Mouse (Mus musculus): ENCODE data around the gene Cyp2w1. TPM values are rescaled to one million over a fixed set of nuclear protein-coding genes. Genes with fewer than 3 reads are reported as not detected.

Cyp2w1 gene
- total RNA-seq (2017), result not detected in 3 replicates

GRCm38 (mm10) chr5:139352317-139352716 lies at the start of gene Cyp2w1:
Gene Cyp2w1 (plus strand): TSS chr5:139352617.
- ATAC-seq (replicated peaks; ENCODE audit: insufficient number of reproducible peaks, low FRiP score, low TSS enrichment, poor library complexity, severe bottlenecking), result no peak

DNA sequence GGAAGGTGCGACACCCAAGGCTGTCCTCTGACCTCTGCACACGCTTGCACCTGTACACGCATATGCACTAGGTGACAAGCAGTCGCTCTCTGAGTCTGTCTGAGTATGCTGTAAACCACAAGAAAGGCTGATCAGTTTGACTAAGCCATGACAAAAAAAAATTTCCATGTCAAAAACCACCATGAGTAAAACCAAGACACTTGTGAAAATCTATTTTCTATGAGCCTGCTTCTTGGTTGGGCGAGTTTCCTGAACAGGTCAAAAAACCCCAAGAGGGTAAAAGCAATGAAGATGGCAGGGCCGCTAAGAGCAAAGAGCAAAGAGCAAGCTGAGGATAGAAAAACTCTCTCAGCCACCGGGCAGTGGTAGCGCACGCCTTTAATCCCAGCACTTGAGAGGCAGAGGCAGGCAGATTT lies 48.8 kb upstream of the Cyp2w1 start:
- ATAC-seq (replicated peaks; ENCODE audit: insufficient number of reproducible peaks, low FRiP score, low TSS enrichment, poor library complexity, severe bottlenecking), result no peak

GRCm38 (mm10) chr5:139309946-139310345 lies 42.5 kb upstream of the Cyp2w1 start:
- peak; percentile 59; the same call in 1 of the 2 replicates for ATAC-seq (replicated peaks; ENCODE audit: insufficient number of reproducible peaks, low FRiP score, low TSS enrichment, poor library complexity, severe bottlenecking)

DNA sequence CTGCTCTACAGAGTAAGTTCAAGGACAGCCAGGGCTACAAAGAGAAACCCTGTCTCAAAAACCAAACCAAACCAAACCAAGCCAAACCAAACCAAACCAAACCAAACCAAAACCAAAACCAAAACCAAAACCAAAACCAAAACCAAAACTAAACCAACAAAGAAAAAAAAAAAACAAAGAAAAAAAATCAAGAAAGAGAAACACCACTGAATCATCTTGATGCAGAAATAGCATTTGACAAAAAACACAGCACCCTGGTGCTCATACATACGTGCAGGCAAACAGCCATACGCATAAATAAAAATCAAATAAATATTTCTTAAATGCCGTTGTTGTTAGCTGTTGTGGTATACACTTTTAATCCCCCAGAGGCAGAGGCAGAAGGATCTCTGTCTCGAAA lies 41.9 kb upstream of the Cyp2w1 start:
- ATAC-seq (replicated peaks; ENCODE audit: insufficient number of reproducible peaks, low FRiP score, low TSS enrichment, poor library complexity, severe bottlenecking), result no peak

DNA sequence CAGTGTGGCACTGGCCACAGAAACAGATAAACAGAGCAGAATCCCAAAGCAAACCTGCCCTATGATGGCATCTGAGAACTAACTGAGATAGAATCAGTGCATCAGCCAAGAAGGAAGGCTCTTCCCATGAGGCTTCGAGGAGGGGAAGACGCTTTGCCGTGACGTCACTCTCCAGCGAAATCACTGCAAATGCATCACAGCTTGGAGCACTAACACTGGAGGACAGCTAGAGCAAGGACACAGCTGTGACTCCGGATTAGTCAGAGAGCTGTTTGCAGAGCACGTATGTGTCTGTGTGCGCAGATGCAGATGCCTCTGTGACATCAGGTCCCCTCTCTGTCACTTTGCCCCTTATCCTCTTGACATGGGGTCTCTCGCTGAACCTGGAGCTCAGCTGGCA lies 40.6 kb upstream of the Cyp2w1 start:
- ATAC-seq (replicated peaks; ENCODE audit: insufficient number of reproducible peaks, low FRiP score, low TSS enrichment, poor library complexity, severe bottlenecking), result no peak

DNA sequence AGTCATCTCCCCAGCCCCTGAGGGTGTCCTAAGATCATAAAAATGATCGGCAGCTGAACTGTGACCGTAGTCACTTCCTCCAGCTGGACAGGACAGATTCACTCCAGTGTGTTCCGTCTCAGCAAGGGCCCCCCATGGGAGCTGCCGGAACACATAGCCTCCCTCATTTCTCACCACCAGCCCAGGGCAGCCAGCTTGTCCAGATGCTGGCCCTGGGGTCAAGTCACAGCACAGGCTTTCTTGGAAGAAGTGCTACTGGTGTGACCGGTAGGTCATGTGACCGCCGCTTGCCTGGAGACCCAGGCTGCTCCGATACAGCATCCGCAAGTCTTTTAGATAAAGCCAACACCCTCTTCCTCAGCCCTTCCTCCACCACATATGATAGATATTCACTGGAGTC lies 38.9 kb upstream of the Cyp2w1 start:
- no peak for ATAC-seq (replicated peaks; ENCODE audit: insufficient number of reproducible peaks, low FRiP score, low TSS enrichment, poor library complexity, severe bottlenecking)

DNA sequence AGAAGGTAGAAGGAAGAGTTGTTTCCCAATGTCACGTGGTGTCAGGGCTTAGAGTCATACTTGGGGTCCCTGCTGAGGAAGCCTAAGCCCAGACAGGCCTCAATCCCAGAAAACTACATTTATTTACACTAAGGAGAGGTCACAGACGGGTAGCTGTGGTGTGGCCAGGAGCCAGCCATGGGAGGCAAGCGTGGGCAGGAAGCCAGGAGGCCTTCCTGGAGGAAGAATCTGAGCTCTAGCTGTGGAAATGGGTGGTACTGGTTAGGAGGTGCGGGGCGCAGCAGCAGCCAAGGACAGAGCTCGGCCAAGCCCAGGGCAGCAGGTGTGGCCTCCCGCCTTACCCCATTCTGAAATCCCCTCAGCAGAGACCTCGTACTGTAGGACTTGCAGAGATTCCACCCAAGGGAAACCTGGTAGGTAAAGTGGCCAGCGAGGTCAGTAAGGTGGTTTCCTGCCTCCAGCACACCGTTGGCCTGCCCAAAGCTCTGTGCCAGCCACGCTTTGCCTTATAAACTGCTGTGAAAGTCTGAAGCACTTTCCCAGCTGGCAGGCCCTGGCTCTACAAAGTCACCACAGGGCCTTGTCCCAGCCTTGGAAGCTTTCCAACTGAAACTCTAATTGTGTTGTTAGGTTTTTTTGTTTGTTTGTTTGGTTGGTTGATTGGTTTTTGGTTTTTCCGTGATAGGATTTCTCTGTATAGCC lies 37.3 kb upstream of the Cyp2w1 start:
- no peak for ATAC-seq (replicated peaks; ENCODE audit: insufficient number of reproducible peaks, low FRiP score, low TSS enrichment, poor library complexity, severe bottlenecking)

DNA sequence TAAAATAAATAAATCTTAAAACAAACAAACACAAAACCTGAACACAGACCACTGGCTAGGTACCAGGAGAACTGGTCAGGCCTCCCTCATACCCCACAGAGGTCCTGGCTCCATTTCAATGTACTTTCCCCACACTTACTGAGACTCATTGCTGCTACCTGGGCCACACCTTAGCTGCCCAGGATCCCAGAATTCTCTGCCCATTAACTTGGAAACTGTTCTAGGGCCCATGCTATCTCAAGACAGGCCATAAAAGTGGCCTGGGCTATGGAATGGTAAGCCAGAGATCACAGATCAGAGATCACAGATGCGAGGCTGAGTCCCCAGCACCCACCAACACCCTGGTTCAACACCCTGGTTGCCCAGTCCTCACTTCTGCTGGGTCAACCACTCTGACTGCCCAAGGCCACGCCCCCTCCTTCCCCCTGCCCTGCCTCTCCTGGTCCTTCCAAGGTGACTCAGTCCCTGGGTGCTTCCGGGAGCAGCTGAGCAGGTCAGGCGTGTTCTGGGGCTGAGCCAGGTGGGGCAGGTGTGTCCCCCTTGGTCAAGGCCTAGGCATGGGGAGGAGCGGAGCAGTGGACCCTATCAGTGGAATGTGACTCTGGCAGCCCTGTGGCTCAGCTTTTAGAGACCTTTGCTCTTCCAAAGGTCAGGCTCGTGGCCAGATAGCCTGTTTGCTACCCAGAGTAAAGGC lies 35.3 kb upstream of the Cyp2w1 start:
- no peak for ATAC-seq (replicated peaks; ENCODE audit: insufficient number of reproducible peaks, low FRiP score, low TSS enrichment, poor library complexity, severe bottlenecking)

GRCm38 (mm10) chr5:139317751-139318504 lies 34.5 kb upstream of the Cyp2w1 start:
- ATAC-seq (replicated peaks; ENCODE audit: insufficient number of reproducible peaks, low FRiP score, low TSS enrichment, poor library complexity, severe bottlenecking), result no peak

- no peak for ATAC-seq (replicated peaks; ENCODE audit: insufficient number of reproducible peaks, low FRiP score, low TSS enrichment, poor library complexity, severe bottlenecking)
Measured at GRCm38 (mm10) chr5:139320424-139320823, 32.0 kb upstream of the Cyp2w1 start.

GRCm38 (mm10) chr5:139321331-139321730 lies 31.1 kb upstream of the Cyp2w1 start:
- ATAC-seq (replicated peaks; ENCODE audit: insufficient number of reproducible peaks, low FRiP score, low TSS enrichment, poor library complexity, severe bottlenecking), result no peak

DNA sequence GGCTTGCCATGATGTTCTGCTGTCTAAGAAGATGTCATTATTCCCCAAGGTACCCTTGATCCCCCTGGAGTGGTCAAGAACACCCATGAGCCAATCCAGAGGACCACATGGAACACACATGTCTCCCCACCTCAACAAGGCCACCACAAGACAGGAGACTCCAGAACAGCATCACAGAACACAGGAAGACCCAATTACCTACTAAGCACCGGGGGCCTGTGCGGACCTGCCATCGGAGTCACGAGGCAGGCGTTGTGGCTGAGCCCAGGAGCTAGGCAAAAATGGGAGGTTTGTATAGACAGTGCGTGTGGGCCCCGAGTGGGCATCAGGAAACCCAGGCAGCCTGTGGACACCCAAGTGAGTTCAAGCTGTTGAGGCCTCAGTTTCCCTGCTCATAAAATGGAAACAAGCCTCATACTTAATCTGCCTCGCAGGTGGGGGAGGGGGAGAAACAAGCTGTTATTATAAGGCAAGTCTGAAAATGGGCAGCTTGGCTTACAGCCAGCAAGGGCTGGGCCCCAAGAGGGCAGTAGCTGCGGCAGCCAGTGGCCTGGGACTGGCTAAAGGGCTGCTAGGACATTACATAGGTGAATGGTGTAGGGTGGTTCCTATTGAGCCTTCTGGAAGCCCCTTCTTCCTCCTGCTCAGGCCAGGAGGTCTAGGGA lies 29.0 kb upstream of the Cyp2w1 start:
- no peak for ATAC-seq (replicated peaks; ENCODE audit: insufficient number of reproducible peaks, low FRiP score, low TSS enrichment, poor library complexity, severe bottlenecking)

- peak; percentile 72 for ATAC-seq (replicated peaks; ENCODE audit: insufficient number of reproducible peaks, low FRiP score, low TSS enrichment, poor library complexity, severe bottlenecking)
Measured at GRCm38 (mm10) chr5:139324045-139324491, 28.3 kb upstream of the Cyp2w1 start.

- ATAC-seq (replicated peaks; ENCODE audit: insufficient number of reproducible peaks, low FRiP score, low TSS enrichment, poor library complexity, severe bottlenecking), result peak; percentile 42
Measured at GRCm38 (mm10) chr5:139324691-139325394, 27.6 kb upstream of the Cyp2w1 start.

DNA sequence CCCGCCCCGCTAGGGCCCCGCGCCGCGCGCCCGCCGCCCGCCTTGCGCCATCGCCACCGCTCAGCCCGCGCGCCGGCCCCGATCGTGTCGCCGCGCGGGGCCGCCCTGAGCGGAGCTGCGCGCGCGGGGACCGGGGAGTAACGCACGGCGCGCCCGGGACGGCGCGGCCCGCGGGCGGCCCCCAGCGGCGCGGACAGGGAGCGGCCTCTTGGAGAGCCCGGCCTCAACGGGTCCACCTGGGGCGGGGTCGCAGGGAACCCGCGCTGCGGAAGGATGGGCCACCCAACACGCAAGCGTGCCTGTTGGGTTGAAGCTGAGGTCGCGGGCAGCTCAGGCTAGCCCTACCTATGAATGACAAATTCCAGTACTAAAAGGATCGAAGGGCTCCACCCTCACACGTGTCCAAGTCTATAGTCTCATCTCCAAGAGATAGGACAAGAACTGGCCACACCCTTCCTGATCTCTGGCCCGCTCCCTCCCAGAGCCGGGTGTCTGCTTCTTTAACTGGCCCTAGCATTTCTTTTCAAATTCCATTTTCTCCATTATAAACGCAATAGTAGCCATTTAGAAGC lies 26.9 kb upstream of the Cyp2w1 start, which contains the start of gene Adap1:
TSS of gene Adap1 (minus strand) at position 228 of the 572 bp plus-strand sequence.
- ATAC-seq (replicated peaks; ENCODE audit: insufficient number of reproducible peaks, low FRiP score, low TSS enrichment, poor library complexity, severe bottlenecking), result peak; percentile 32

DNA sequence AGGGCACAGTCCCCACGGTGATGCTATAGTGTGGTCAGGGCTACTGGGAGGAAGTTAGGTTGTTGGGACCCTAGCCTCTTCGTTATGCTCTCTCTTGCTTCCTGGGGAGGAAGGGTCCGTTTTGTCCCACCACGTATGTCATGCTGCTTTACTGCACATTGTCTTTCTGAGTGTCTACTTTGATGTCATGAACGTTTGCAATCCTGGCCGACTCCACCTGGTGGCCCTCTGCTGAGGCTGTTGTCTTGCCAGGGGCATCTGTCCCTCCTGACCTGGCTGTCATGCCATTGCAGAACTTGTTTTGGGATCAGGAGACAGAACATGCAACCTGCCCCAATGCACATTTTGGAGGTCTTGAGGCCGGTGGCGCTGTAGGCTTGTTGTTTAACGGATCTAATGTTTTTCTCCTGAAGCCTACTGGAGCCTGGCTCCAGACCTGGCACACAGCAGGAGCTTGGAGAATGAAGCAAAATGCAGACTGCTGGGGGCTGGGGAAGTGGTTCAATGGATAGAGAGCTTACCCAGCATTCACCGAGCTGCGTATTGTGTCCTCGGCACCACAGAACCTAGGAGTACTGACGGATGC lies 26.2 kb upstream of the Cyp2w1 start:
- no peak for ATAC-seq (replicated peaks; ENCODE audit: insufficient number of reproducible peaks, low FRiP score, low TSS enrichment, poor library complexity, severe bottlenecking)

GRCm38 (mm10) chr5:139326986-139327633 lies 25.3 kb upstream of the Cyp2w1 start:
- ATAC-seq (replicated peaks; ENCODE audit: insufficient number of reproducible peaks, low FRiP score, low TSS enrichment, poor library complexity, severe bottlenecking), result no peak
